Mouse (Mus musculus) A20 (cell line): Measurements from ENCODE around the gene Kdsr.

ENCODE experiments used
- DNase-seq: peaks from one replicate; pipeline ENCODE4 v3.0.0-alpha.2; 2011; ENCODE audit warnings: low read depth, low spot score

The Kdsr gene

DNA sequence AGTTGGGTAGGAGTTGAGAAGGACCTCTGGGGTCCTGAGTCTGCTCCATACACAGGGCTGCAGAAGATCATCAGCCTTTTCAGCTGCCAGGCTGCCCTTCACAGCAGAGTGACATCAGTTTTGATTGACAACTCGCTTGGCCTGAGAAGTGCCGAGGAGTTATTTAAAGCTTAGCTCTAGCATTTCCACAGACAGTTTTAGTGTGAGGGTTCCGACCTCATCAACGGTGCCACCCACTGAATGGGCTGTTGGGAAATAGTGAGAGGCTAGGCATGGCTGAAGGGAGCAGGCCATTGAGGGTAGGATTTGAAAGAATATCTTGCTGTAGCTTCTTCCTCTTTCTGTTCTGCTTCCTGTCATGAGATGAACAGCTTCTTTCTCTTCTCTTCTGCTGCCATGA, 63.9 kb downstream of the Kdsr start:
- DNase-seq, result peak; percentile 73

DNA sequence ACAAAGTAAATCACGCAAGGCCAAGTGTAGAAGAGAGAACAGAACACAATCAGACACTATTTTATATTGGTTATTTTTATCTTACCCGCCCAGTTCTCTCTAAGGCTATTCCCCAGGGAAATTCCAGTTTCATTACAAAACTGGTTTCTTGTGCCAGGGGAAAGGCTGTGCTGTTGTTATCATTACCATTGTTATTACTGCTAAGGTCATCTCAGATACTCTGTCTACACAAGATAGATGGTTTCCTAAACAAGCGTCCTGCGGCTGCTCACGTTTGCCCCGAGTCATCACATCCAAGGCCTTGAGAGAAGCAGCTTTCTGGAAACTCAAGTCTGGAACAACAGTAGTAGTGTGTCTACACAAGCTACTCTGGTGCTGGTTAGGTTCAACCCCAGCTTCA, 65.2 kb downstream of the Kdsr start:
- no peak for DNase-seq

DNA sequence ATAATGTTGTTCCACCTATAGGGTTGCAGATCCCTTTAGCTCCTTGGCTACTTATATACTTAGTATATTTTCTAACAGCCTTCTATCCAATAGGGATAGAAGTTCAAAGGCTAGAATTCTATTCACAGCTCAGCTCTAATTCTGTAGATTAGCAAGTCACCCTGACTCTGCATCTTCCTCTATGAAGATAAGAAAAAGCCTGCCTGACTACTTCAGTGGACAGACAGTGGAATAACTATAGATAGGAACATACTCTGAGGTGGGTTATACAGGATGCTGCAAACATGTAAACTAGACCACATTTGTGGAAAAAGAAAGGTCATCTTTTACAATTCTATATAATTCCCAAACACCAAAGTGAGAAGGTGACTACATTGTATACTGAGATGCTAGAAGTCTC, 66.9 kb downstream of the Kdsr start:
- no peak for DNase-seq

DNA sequence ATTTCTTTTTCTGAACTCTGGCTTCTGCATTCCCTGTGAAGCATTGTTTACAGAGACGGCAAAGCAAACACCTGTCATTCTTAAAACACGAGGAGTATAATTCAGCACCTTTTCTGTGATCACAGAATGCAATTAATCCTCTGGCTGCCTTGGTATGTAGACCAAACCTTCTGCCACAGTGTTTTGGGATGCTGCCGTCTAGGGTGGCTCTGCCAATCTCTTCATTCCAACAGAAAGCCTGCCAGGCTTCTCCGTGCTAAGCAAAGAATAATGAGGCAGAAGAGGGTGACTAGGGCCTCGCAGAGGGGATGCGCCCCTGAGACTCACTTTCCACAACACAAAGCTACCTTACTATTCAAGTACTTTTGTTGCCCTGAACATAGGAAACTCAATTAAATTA, 68.6 kb downstream of the Kdsr start:
- DNase-seq, result no peak

DNA sequence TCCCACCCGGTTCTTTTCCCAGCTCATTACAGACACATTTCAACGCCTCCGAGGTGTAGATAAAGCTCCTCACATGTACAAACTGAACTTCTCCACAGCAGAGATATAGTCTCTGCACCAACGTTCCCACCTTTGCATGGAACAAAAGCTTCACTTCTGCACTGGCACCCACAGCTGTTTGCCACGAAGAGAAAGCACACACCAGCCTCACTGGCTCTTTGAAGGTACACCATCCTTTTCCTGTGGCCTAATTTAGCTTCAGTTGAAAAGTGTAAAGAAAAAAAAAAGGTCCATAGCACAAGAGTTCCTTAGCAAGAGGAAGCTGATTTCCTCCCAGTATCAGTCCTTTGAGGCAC, 71.4 kb downstream of the Kdsr start:
- no peak for DNase-seq

DNA sequence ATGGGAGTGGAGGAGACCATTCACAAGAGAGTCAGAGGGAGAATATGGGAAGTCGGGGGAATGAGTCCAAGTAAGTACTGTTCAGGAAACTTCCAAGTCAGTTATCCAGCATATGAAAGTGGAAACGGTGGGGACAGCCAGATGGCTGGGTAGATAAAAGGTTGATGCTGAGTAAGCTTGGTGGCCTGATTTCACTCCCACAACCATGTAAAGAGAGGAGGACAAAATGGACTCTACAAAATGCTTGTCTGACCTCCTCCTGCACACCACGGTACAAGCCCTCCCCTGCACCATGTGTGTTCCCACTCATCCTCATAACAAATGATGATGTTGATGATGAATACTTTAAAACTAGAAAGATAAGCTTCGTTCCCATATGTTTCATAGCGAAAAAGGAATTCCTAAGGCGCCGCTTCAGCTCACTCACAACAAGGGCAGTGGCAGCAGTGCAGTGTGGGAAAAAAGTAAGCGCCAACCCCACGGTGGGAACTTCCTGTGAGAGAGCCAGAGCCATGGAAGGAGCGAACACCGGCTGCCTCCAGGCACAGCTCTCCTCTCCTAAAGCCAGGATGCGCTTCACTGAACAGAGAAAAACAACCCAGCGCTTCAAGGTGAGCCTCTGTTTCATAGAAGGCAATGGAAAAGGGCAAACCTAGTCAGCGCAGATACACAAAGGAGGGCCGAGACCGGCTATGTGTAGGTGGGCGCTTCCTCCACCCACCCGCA, 71.9 kb downstream of the Kdsr start:
- no peak for DNase-seq

DNA sequence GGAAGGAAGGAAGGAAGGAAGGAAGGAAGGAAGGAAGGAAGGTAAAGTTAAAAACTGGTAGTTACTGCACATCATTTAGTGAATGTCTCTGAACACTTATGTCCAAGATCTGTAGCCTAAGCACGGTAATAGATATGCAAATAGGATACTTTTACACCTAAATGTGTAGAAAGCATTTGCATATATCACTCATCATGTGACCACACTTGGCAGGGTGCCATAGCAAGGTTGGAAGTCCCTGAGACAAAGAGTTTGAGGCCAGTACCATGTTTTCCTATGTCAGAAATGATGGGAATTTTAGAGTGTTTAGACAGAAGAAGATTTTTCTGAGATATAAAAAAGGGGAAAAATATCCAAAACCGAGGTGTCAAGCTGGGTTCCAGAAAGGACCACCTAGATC, 73.8 kb downstream of the Kdsr start:
- no peak for DNase-seq

DNA sequence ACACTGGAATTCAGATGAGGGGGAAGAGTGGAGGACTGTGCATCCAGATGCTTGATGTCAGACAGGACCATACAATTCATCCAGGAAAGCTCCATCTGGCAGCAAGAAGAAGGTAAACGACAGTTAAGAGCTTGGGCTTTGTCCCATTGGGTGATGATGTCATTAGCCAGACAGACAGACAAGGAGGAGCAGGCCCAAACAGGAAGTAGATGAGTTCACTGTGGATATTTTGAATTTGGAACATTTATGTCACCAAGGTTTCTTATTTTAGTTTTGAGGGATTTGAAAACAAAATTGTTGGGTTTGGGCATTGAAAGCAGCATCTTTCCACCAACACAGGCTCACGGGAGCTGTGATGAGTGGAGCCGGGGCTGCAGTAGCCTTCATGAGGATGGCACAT, 75.0 kb downstream of the Kdsr start:
- DNase-seq, result no peak

DNA sequence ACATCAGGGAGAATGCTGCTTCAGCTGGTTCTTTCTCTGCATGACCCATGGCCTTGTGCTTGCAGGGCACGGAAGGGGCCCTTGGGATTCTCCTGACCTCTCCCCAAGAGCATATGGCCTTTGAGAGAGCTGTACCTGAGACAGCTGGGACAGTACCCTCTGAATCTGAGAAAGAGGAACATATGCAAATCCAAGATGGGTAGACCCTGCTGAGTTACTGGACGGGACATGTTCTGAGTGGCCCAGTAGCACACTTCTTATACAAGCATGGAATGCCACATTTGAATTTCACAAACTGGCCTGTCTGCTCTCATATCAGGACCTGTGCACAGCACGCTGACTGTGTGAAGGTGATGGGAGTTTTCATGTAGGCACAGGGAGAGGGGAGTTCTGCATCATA, 76.7 kb downstream of the Kdsr start:
- DNase-seq, result no peak

DNA sequence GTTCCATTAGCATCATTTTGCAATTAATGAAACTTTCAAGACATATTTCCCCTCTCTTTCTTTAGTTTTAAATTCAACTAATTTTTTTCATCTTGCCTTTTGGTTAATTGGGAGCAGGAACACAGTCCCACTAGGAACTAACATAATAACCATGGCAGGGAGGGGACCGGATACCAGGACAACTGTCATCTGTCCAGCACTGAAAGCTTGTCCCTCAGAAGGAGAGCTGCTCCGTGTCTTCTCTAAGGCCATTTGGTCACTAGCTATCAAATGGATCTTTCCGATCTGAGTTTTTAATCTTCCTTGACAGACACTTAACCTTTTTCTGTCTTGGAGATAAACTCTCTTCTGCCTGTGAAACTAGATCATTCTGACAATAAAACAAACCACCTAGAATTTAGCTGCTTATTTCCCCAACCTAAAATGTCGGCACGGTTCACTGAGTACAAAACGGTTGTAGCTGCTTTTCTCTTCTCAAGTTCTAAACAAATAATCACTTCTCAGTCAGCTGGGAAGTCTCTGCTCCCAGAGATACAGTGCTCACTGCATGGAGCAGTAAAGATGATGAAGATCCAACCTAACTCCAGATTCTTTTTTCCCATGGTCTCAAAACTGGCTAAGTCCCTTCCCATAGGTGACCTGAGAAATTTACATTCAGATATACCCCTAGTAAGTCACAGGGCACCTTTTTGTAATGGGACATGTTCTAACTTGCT, 79.6 kb downstream of the Kdsr start:
- no peak for DNase-seq

DNA sequence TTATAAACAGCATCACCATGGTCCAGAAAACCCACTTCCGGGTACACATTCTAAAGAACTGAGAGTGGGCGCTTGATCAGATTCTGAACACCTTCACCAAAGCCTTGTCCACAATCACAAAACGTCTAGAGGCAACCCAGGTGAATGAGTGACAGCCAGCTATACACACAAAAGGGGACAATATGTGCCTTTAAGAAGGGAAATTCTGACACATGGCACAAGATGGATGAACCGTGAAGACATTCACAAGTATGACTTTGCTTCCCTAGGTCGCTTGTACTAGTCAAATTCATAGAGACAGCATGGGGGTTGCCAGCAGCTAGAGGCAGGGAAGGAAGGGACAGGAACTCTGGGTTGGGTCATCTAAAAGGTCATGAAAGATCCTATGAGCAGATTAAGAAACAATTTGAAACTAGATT, 81.5 kb downstream of the Kdsr start:
- no peak for DNase-seq
